Comparison of ENCODE assay signal across 28 mouse cellular contexts in the genomic region with DNA sequence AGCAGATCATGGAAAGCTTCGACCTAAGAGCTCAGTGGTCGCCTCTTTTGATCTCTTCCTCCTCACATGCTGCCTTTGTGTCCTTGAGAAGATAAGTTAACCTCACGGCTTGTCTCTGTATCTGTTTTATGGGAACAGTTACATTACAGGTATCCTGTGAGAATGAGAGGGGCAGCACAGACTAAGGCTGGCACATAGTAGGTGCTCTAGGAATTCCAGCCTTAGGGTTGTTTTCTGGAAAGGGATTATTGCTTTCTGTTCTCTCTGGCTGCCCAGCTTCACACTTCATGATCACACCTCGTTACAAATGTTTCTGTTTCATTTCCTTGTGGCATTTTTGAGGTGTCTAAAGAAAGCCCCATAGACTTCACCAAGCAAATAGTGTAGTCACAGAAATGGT. TPM values are rescaled to one million over a fixed set of nuclear protein-coding genes. Genes with fewer than 3 reads are reported as not detected.
DNase-seq lines count a peak whose midpoint lies in the region; ATAC-seq lines count a peak whose summit lies in the region.
"Had no signal": no experiment of that assay in that cellular context is flagged by ENCODE, and none has a peak within 500 bp of the region (broad histone marks: within the 10 kb centered on the region; RNA-seq: fewer than 3 reads in every experiment).

No protein-coding gene starts in this region.

- DNase-seq in forebrain, embryonic 11.5 days (ENCODE audit: low spot score), result no peak
- no peak for DNase-seq in midbrain, embryonic 10.5 days (ENCODE audit: low spot score)
- DNase-seq in A20 (ENCODE audit: low read depth, low spot score), result peak; percentile 70
- DNase-seq in limb, embryonic 10.5 days (ENCODE audit: low spot score), result no peak
- DNase-seq: adrenal gland, postnatal 36 days; cerebellum, adult 2 months; cerebellum, postnatal 14 days; heart, adult 2 months; heart, postnatal 4 days; kidney, adult 9 months; kidney, postnatal 14 days; layer of hippocampus, adult 9-11 months; liver; lung, adult 2 months; lung, postnatal 14 days; right cerebral cortex, adult 18-20 months; spleen, adult 18-20 months; thymus, adult 18-20 months; thymus, postnatal 25 days had no signal

- H3K27me3 ChIP-seq in forebrain, embryonic 12.5 days, result no peaks in the 10 kb centered on the region
- no peaks in the 10 kb centered on the region for H3K27me3 ChIP-seq in forebrain, embryonic 11.5 days (ENCODE audit: control insufficient read depth, insufficient read depth, low read length)
- H3K27me3 ChIP-seq in midbrain, embryonic 12.5 days, result no peaks in the 10 kb centered on the region
- no peaks in the 10 kb centered on the region for H3K27me3 ChIP-seq in midbrain, embryonic 10.5 days (ENCODE audit: low read depth, poor library complexity, severe bottlenecking)
- no peaks in the 10 kb centered on the region for H3K27me3 ChIP-seq in midbrain, embryonic 16.5 days (ENCODE audit: control insufficient read depth, insufficient read depth, low read depth, low read length)
- no peaks in the 10 kb centered on the region for H3K27me3 ChIP-seq in limb, embryonic 10.5 days (ENCODE audit: low read depth, poor library complexity, severe bottlenecking)
- H3K27me3 ChIP-seq: forebrain, embryonic 15.5 days; heart, embryonic 12.5 days had no signal

- H3K4me2 ChIP-seq in forebrain, embryonic 12.5 days, result no peak overlapping the region
- no peak overlapping the region for H3K4me2 ChIP-seq in forebrain, embryonic 11.5 days (ENCODE audit: low read depth, low read length, severe bottlenecking)
- no peak overlapping the region for H3K4me2 ChIP-seq in midbrain, embryonic 12.5 days (replicated peaks)
- H3K4me2 ChIP-seq in midbrain, embryonic 16.5 days (ENCODE audit: low read length), result no peak overlapping the region
- H3K4me2 ChIP-seq: forebrain, embryonic 15.5 days; heart, embryonic 12.5 days had no signal

- H3K4me1 ChIP-seq in forebrain, embryonic 12.5 days, result peaks cover 18% of the 10 kb centered on the region
- no peaks in the 10 kb centered on the region; the same call in 1 of the 2 replicates for H3K4me1 ChIP-seq in forebrain, embryonic 11.5 days (replicated peaks; ENCODE audit: control insufficient read depth, insufficient read depth, low read length)
- peaks cover 11% of the 10 kb centered on the region for H3K4me1 ChIP-seq in midbrain, embryonic 12.5 days
- H3K4me1 ChIP-seq in midbrain, embryonic 10.5 days, result peaks cover 15% of the 10 kb centered on the region; the same call in 1 of the 2 replicates
- H3K4me1 ChIP-seq in midbrain, embryonic 16.5 days (ENCODE audit: control insufficient read depth, insufficient read depth, low read length), result peaks cover 10% of the 10 kb centered on the region
- H3K4me1 ChIP-seq in limb, embryonic 10.5 days, result peaks cover 18% of the 10 kb centered on the region
- H3K4me1 ChIP-seq: heart, embryonic 12.5 days had no signal

- H3K27ac ChIP-seq in forebrain, embryonic 12.5 days, result peak overlapping the region; percentile 48
- no peak overlapping the region for H3K27ac ChIP-seq in forebrain, embryonic 11.5 days (ENCODE audit: low read depth, low read length)
- H3K27ac ChIP-seq in midbrain, embryonic 12.5 days (replicated peaks), result peak overlapping the region; percentile 47; the same call in 1 of the 2 replicates
- no peak overlapping the region for H3K27ac ChIP-seq in midbrain, embryonic 10.5 days (replicated peaks)
- H3K27ac ChIP-seq in midbrain, embryonic 16.5 days (ENCODE audit: low read length), result peak overlapping the region; percentile 29; the same call in 1 of the 2 replicates
- H3K27ac ChIP-seq in limb, embryonic 10.5 days, result no peak overlapping the region
- H3K27ac ChIP-seq: forebrain, embryonic 15.5 days; heart, adult 2 months; liver, embryonic 14.5 days; stomach, postnatal 0 days had no signal

- H3K4me3 ChIP-seq in forebrain, embryonic 12.5 days (replicated peaks), result no peak overlapping the region
- H3K4me3 ChIP-seq in forebrain, embryonic 11.5 days (ENCODE audit: low read depth, low read length), result no peak overlapping the region
- H3K4me3 ChIP-seq in midbrain, embryonic 12.5 days, result no peak overlapping the region
- no peak overlapping the region for H3K4me3 ChIP-seq in midbrain, embryonic 10.5 days
- H3K4me3 ChIP-seq in midbrain, embryonic 16.5 days (ENCODE audit: low read depth, low read length), result no peak overlapping the region
- H3K4me3 ChIP-seq in limb, embryonic 10.5 days, result no peak overlapping the region
- H3K4me3 ChIP-seq: erythroblast, embryonic 14.5 days; forebrain, embryonic 15.5 days; heart, adult 2 months; heart, embryonic 12.5 days had no signal

- no peaks in the 10 kb centered on the region for H3K36me3 ChIP-seq in forebrain, embryonic 12.5 days (replicated peaks)
- no peaks in the 10 kb centered on the region for H3K36me3 ChIP-seq in forebrain, embryonic 11.5 days (ENCODE audit: control insufficient read depth, insufficient read depth, low read length)
- no peaks in the 10 kb centered on the region for H3K36me3 ChIP-seq in midbrain, embryonic 12.5 days
- no peaks in the 10 kb centered on the region for H3K36me3 ChIP-seq in midbrain, embryonic 10.5 days
- no peaks in the 10 kb centered on the region for H3K36me3 ChIP-seq in midbrain, embryonic 16.5 days (ENCODE audit: control insufficient read depth, insufficient read depth, low read length)
- H3K36me3 ChIP-seq in limb, embryonic 10.5 days, result no peaks in the 10 kb centered on the region
- H3K36me3 ChIP-seq: forebrain, embryonic 15.5 days; heart, embryonic 12.5 days had no signal

- WGBS in forebrain, embryonic 12.5 days, result 46% methylated on average over 4 of the region's 4 CpGs
- 44% methylated on average over 4 of the region's 4 CpGs for WGBS in forebrain, embryonic 11.5 days
- WGBS in midbrain, embryonic 12.5 days, result 49% methylated on average over 4 of the region's 4 CpGs
- WGBS in midbrain, embryonic 10.5 days, result 68% methylated on average over 4 of the region's 4 CpGs
- 42% methylated on average over 4 of the region's 4 CpGs for WGBS in midbrain, embryonic 16.5 days
- WGBS in limb, embryonic 10.5 days, result 37% methylated on average over 4 of the region's 4 CpGs

- H3K9me3 ChIP-seq in forebrain, embryonic 12.5 days, result 0 out of 2 replicates have a peak, but pooled peaks cover 3% of the 10 kb centered on the region
- no peaks in the 10 kb centered on the region for H3K9me3 ChIP-seq in forebrain, embryonic 11.5 days (ENCODE audit: control insufficient read depth, low read length)
- H3K9me3 ChIP-seq in midbrain, embryonic 12.5 days, result no peaks in the 10 kb centered on the region
- H3K9me3 ChIP-seq in midbrain, embryonic 10.5 days (replicated peaks), result no peaks in the 10 kb centered on the region
- H3K9me3 ChIP-seq in midbrain, embryonic 16.5 days (replicated peaks; ENCODE audit: control insufficient read depth, low read length, poor library complexity, severe bottlenecking), result no peaks in the 10 kb centered on the region
- no peaks in the 10 kb centered on the region for H3K9me3 ChIP-seq in limb, embryonic 10.5 days (replicated peaks)
- H3K9me3 ChIP-seq: forebrain, embryonic 15.5 days; heart, embryonic 12.5 days had no signal

- H3K9ac ChIP-seq in forebrain, embryonic 12.5 days, result no peak overlapping the region
- H3K9ac ChIP-seq in forebrain, embryonic 11.5 days (ENCODE audit: low read length), result no peak overlapping the region
- no peak overlapping the region for H3K9ac ChIP-seq in midbrain, embryonic 12.5 days (replicated peaks)
- no peak overlapping the region for H3K9ac ChIP-seq in midbrain, embryonic 16.5 days (ENCODE audit: low read depth, low read length)
- H3K9ac ChIP-seq: forebrain, embryonic 15.5 days; heart, embryonic 12.5 days; liver, embryonic 14.5 days had no signal

- no peak for ATAC-seq in forebrain, embryonic 12.5 days (ENCODE audit: low FRiP score)
- no peak for ATAC-seq in forebrain, embryonic 11.5 days (replicated peaks; ENCODE audit: low FRiP score)
- no peak for ATAC-seq in midbrain, embryonic 12.5 days (ENCODE audit: low FRiP score, low read depth)
- ATAC-seq in midbrain, embryonic 16.5 days, result no peak
- ATAC-seq: forebrain, embryonic 15.5 days; intestine, postnatal 0 days had no signal

RNA-seq across cellular contexts. Expression of a gene that starts 6.6 kb away (rescaled TPM):
- 584 and 658 TPM in 2 replicates for polyA plus RNA-seq in forebrain, embryonic 12.5 days (2016; fragmentation: Nextera tagmentation; extraction: Ambion mirVana)
- polyA plus RNA-seq in forebrain, embryonic 11.5 days (2014; fragmentation: Nextera tagmentation; extraction: Ambion mirVana), result 687 and 743 TPM in 2 replicates
- 603 and 631 TPM in 2 replicates for polyA plus RNA-seq in midbrain, embryonic 12.5 days (2016; fragmentation: Nextera tagmentation; extraction: Ambion mirVana)
- polyA plus RNA-seq in midbrain, embryonic 10.5 days (2016; fragmentation: Nextera tagmentation; extraction: Ambion mirVana), result 751 and 868 TPM in 2 replicates
- 459 and 464 TPM in 2 replicates for polyA plus RNA-seq in midbrain, embryonic 16.5 days (2015; fragmentation: Nextera tagmentation; extraction: Ambion mirVana)
- polyA plus RNA-seq in limb, embryonic 10.5 days (2016; fragmentation: Nextera tagmentation; extraction: Ambion mirVana), result 949 and 1,083 TPM in 2 replicates

RNA-seq across cellular contexts. Expression of a gene that starts 27.5 kb away (rescaled TPM):
- polyA plus RNA-seq in forebrain, embryonic 12.5 days (2016; fragmentation: Nextera tagmentation; extraction: Ambion mirVana), result 250 and 263 TPM in 2 replicates
- polyA plus RNA-seq in forebrain, embryonic 11.5 days (2014; fragmentation: Nextera tagmentation; extraction: Ambion mirVana), result 300 and 308 TPM in 2 replicates
- 250 and 259 TPM in 2 replicates for polyA plus RNA-seq in midbrain, embryonic 12.5 days (2016; fragmentation: Nextera tagmentation; extraction: Ambion mirVana)
- 327 and 345 TPM in 2 replicates for polyA plus RNA-seq in midbrain, embryonic 10.5 days (2016; fragmentation: Nextera tagmentation; extraction: Ambion mirVana)
- polyA plus RNA-seq in midbrain, embryonic 16.5 days (2015; fragmentation: Nextera tagmentation; extraction: Ambion mirVana), result 192 and 200 TPM in 2 replicates
- polyA plus RNA-seq in limb, embryonic 10.5 days (2016; fragmentation: Nextera tagmentation; extraction: Ambion mirVana), result 358 and 371 TPM in 2 replicates

Comparison
In these comparisons a context has a peak if more than half of its experiments do, and no peak if none do; other contexts are left out.
1. H3K27ac ChIP-seq: peak in forebrain, embryonic 12.5 days (single experiment), midbrain, embryonic 12.5 days (single experiment) and midbrain, embryonic 16.5 days (single experiment); none in forebrain, embryonic 11.5 days (single experiment), midbrain, embryonic 10.5 days (single experiment) and limb, embryonic 10.5 days (single experiment).